Mouse (Mus musculus): ENCODE measurements around the gene Dnah6. TPM values are rescaled to one million over a fixed set of nuclear protein-coding genes. Genes with fewer than 3 reads are reported as not detected.

Dnah6 gene
- polyA plus RNA-seq, 1 experiment from 2014 or later: 0.95 TPM

- Histone ChIP-seq H3K27me3 (replicated peaks; ENCODE audit: insufficient read depth, low read length) (no peaks in the 10 kb centered on the region), H3K4me2 (replicated peaks; ENCODE audit: low read depth, low read length) (peak overlapping the region; percentile 53), H3K4me3 (ENCODE audit: low read depth, low read length) (peak overlapping the region; percentile 27), H3K27ac (ENCODE audit: low read length) (peak overlapping the region; percentile 77), H3K36me3 (ENCODE audit: insufficient read depth, low read length) (no peaks in the 10 kb centered on the region), H3K4me1 (ENCODE audit: insufficient read depth, low read depth, low read length) (no peaks in the 10 kb centered on the region; the same call in 1 of the 2 replicates), H3K9me3 (ENCODE audit: low read length) (no peaks in the 10 kb centered on the region), H3K9ac (replicated peaks; ENCODE audit: low read depth) (0 out of 2 replicates have a peak overlapping the region, but pooled peaks have one; percentile 17)
- WGBS: 34% methylated on average over 23 of the region's 23 CpGs
- TF ChIP-seq EP300 (IDR thresholded peaks at IDR 0.05) (no peak), CTCF (IDR thresholded peaks at IDR 0.05) (no peak)
- ATAC-seq: peak; percentile 42
- DNase-seq (ENCODE audit: low spot score): no peak
Measured at GRCm38 (mm10) chr6:73221958-73222735, 696 bp upstream of the Dnah6 start.

DNA sequence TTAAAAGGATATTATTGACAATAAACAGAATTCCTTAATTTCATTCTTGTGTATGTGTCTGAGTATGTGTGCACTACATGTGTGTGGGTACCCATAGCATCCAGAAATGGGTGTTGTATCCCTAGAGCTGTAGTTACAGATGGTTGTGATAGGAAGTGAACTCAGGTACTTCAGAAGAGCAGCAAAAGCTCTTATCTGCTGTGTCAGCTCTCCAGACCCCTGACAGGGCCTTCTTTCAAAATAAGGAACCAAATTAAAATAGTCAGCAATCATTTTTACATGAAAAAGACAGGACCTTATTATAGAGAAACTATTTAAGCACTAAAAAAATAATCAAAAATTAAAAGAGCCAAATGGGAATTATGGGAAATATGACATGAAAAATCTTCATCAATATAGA is 9.8 kb downstream of the Dnah6 start:
- H3K9ac ChIP-seq (replicated peaks; ENCODE audit: low read depth): no peak overlapping the region
- H3K9me3 ChIP-seq (ENCODE audit: low read length): no peaks in the 10 kb centered on the region
- no peaks in the 10 kb centered on the region for H3K27me3 ChIP-seq (replicated peaks; ENCODE audit: insufficient read depth, low read length)
- no peaks in the 10 kb centered on the region for H3K36me3 ChIP-seq (ENCODE audit: insufficient read depth, low read length)
- no peak overlapping the region for H3K27ac ChIP-seq (ENCODE audit: low read length)
- DNase-seq (ENCODE audit: low spot score) (no peak), ATAC-seq (no peak)
- no peak for TF ChIP-seq CTCF (IDR thresholded peaks at IDR 0.05)
- no peak for TF ChIP-seq EP300 (IDR thresholded peaks at IDR 0.05)
- H3K4me2 ChIP-seq (replicated peaks; ENCODE audit: low read depth, low read length): no peak overlapping the region
- no peak overlapping the region for H3K4me3 ChIP-seq (ENCODE audit: low read depth, low read length)
- H3K4me1 ChIP-seq (ENCODE audit: insufficient read depth, low read depth, low read length): no peaks in the 10 kb centered on the region

GRCm38 (mm10) chr6:73211036-73211435 is 10.4 kb downstream of the Dnah6 start:
- no peaks in the 10 kb centered on the region for H3K36me3 ChIP-seq (ENCODE audit: insufficient read depth, low read length)
- no peaks in the 10 kb centered on the region for H3K4me1 ChIP-seq (ENCODE audit: insufficient read depth, low read depth, low read length)
- H3K4me3 ChIP-seq (ENCODE audit: low read depth, low read length): no peak overlapping the region
- no peak for TF ChIP-seq EP300 (IDR thresholded peaks at IDR 0.05)
- TF ChIP-seq CTCF (IDR thresholded peaks at IDR 0.05): no peak
- 66% methylated on average over 3 of the region's 3 CpGs for WGBS
- ATAC-seq: no peak
- no peak for DNase-seq (ENCODE audit: low spot score)
- no peak overlapping the region for H3K27ac ChIP-seq (ENCODE audit: low read length)
- no peaks in the 10 kb centered on the region for H3K9me3 ChIP-seq (ENCODE audit: low read length)
- no peaks in the 10 kb centered on the region for H3K27me3 ChIP-seq (replicated peaks; ENCODE audit: insufficient read depth, low read length)
- H3K4me2 ChIP-seq (replicated peaks; ENCODE audit: low read depth, low read length): no peak overlapping the region
- H3K9ac ChIP-seq (replicated peaks; ENCODE audit: low read depth): no peak overlapping the region

DNA sequence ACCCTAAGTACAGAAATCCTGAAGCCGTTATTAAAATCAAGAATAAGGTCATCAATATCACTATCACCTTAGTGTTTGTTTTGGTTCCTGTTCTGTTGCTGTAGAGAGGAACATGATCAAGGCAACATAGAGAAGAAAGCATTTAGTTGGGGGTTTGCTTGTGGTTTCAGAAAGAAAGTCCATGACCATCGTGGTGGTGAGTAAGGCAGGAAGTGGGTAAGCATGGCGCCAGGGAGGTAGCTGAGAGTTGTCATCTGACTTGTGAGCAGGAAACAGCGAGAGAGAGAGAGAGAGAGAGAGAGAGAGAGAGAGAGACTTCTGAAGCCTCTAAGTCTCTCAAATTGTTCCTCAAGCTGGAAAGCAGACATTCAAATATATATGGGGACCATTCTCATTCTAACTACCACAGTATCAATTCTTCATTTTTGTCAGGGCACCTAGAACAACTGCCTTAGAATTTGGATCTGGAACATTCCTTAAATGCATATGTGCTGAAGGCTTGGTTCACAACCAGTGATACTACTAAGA is 10.9 kb downstream of the Dnah6 start:
- no peak overlapping the region for H3K4me3 ChIP-seq (ENCODE audit: low read depth, low read length)
- no peaks in the 10 kb centered on the region for H3K9me3 ChIP-seq (ENCODE audit: low read length)
- no peak for TF ChIP-seq CTCF (IDR thresholded peaks at IDR 0.05)
- TF ChIP-seq EP300 (IDR thresholded peaks at IDR 0.05): no peak
- no peaks in the 10 kb centered on the region for H3K27me3 ChIP-seq (replicated peaks; ENCODE audit: insufficient read depth, low read length)
- WGBS: 57% methylated on average over 4 of the region's 4 CpGs
- no peaks in the 10 kb centered on the region for H3K36me3 ChIP-seq (ENCODE audit: insufficient read depth, low read length)
- no peaks in the 10 kb centered on the region for H3K4me1 ChIP-seq (ENCODE audit: insufficient read depth, low read depth, low read length)
- H3K9ac ChIP-seq (replicated peaks; ENCODE audit: low read depth): no peak overlapping the region
- ATAC-seq (no peak), DNase-seq (ENCODE audit: low spot score) (no peak)
- H3K27ac ChIP-seq (ENCODE audit: low read length): no peak overlapping the region
- no peak overlapping the region for H3K4me2 ChIP-seq (replicated peaks; ENCODE audit: low read depth, low read length)

- Histone ChIP-seq H3K27ac (ENCODE audit: low read length) (no peak overlapping the region), H3K27me3 (replicated peaks; ENCODE audit: insufficient read depth, low read length) (no peaks in the 10 kb centered on the region), H3K4me3 (ENCODE audit: low read depth, low read length) (no peak overlapping the region), H3K4me1 (ENCODE audit: insufficient read depth, low read depth, low read length) (no peaks in the 10 kb centered on the region), H3K9ac (replicated peaks; ENCODE audit: low read depth) (no peak overlapping the region), H3K4me2 (replicated peaks; ENCODE audit: low read depth, low read length) (no peak overlapping the region), H3K36me3 (ENCODE audit: insufficient read depth, low read length) (no peaks in the 10 kb centered on the region), H3K9me3 (ENCODE audit: low read length) (no peaks in the 10 kb centered on the region)
- TF ChIP-seq EP300 (IDR thresholded peaks at IDR 0.05) (no peak), CTCF (IDR thresholded peaks at IDR 0.05) (no peak)
- ATAC-seq: no peak
- WGBS: 69% methylated on average over 6 of the region's 6 CpGs
- DNase-seq (ENCODE audit: low spot score): no peak
Measured at GRCm38 (mm10) chr6:73209598-73209997, 11.9 kb downstream of the Dnah6 start.

GRCm38 (mm10) chr6:73204937-73205336 is 16.5 kb downstream of the Dnah6 start:
- Histone ChIP-seq H3K27ac (ENCODE audit: low read length) (no peak overlapping the region), H3K36me3 (ENCODE audit: insufficient read depth, low read length) (no peaks in the 10 kb centered on the region), H3K27me3 (replicated peaks; ENCODE audit: insufficient read depth, low read length) (no peaks in the 10 kb centered on the region), H3K4me3 (ENCODE audit: low read depth, low read length) (no peak overlapping the region), H3K9me3 (ENCODE audit: low read length) (no peaks in the 10 kb centered on the region), H3K4me1 (ENCODE audit: insufficient read depth, low read depth, low read length) (no peaks in the 10 kb centered on the region), H3K4me2 (replicated peaks; ENCODE audit: low read depth, low read length) (no peak overlapping the region), H3K9ac (replicated peaks; ENCODE audit: low read depth) (no peak overlapping the region)
- TF ChIP-seq EP300 (IDR thresholded peaks at IDR 0.05) (no peak), CTCF (IDR thresholded peaks at IDR 0.05) (peak; percentile 44)
- DNase-seq (ENCODE audit: low spot score) (no peak), ATAC-seq (no peak)
- 61% methylated on average over 4 of the region's 4 CpGs for WGBS

Data from lung, postnatal 0 days (tissue).